ENCODE assay signal across 22 mouse cellular contexts in the genomic region with DNA sequence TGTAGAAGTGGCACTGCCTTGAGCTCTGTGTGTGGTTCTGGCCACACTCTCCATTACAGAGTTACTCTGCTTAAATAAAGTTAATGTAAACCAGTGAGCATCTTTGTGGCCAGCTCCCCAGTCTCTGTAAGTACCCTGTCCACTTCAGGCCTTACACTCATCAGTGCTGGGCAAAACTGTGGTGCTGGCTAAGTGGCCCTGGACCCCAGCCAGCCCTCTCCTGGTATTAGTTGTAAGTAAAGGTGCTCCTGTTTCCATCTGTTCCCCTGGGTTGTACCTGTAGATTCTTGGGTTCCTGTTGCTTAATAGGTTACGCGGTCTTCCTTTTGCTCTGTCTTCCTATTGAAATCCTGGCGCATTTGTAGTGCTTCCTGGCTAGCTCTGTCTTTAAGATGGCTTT. TPM values are rescaled to one million over a fixed set of nuclear protein-coding genes. Genes with fewer than 3 reads are reported as not detected.
DNase-seq lines count a peak whose midpoint lies in the region; ATAC-seq and TF ChIP-seq lines count a peak whose summit lies in the region.
"Had no signal": no experiment of that assay in that cellular context is flagged by ENCODE, and none has a peak within 500 bp of the region (broad histone marks: within the 10 kb centered on the region; RNA-seq: fewer than 3 reads in every experiment).

No protein-coding gene starts in this region.

- H3K9ac ChIP-seq in intestine, postnatal 0 days (ENCODE audit: low read depth, low read length), result no peak overlapping the region
- H3K9ac ChIP-seq: heart, embryonic 12.5 days; hindbrain, embryonic 12.5 days had no signal

- no peak for ATAC-seq in intestine, postnatal 0 days
- ATAC-seq: forebrain, embryonic 14.5 days; hindbrain, embryonic 16.5 days; inflammation-experienced regulatory T-cells, adult 6 months had no signal

- DNase-seq in cerebellum, postnatal 10 days, result peak; percentile 25 to 41
- no peak for DNase-seq in cerebellum, postnatal 4 days (ENCODE audit: low spot score in 2 of 2)
- peak; percentile 68 for DNase-seq in lung, adult 18-20 months
- DNase-seq in lung, postnatal 10 days, result no peak
- DNase-seq in lung, postnatal 25 days (ENCODE audit: low spot score), result peak; percentile 53
- DNase-seq in layer of hippocampus, adult 9-10 months (ENCODE audit: low spot score), result no peak
- DNase-seq: adrenal gland, adult 8-10 months; adrenal gland, postnatal 36 days; B cell, adult 2 months; cerebellum, adult 11 months; cerebellum, adult 8-10 months; gastrocnemius, adult 2 months; gastrocnemius, postnatal 25 days; heart, postnatal 36 days had no signal

- no peaks in the 10 kb centered on the region for H3K4me1 ChIP-seq in intestine, postnatal 0 days (replicated peaks; ENCODE audit: control insufficient read depth, insufficient read depth, low read length)
- H3K4me1 ChIP-seq: embryonic facial prominence, embryonic 10.5 days; hindbrain, embryonic 12.5 days had no signal

- no peaks in the 10 kb centered on the region for H3K27me3 ChIP-seq in intestine, postnatal 0 days (replicated peaks; ENCODE audit: control insufficient read depth, insufficient read depth, low read length)
- H3K27me3 ChIP-seq: heart, embryonic 12.5 days; hindbrain, embryonic 12.5 days had no signal

- WGBS in intestine, postnatal 0 days, result 100% methylated on average over 3 of the region's 3 CpGs

- no peak overlapping the region for H3K4me3 ChIP-seq in intestine, postnatal 0 days (ENCODE audit: low read depth, low read length)
- H3K4me3 ChIP-seq: embryonic facial prominence, embryonic 10.5 days; gastrocnemius, adult 2 months; heart, embryonic 12.5 days; hindbrain, embryonic 12.5 days had no signal

- H3K4me2 ChIP-seq in intestine, postnatal 0 days (replicated peaks; ENCODE audit: low read depth), result no peak overlapping the region
- H3K4me2 ChIP-seq: heart, embryonic 12.5 days; hindbrain, embryonic 12.5 days had no signal

- no peak for TF ChIP-seq CTCF in intestine, postnatal 0 days (IDR thresholded peaks at IDR 0.05; ENCODE audit: low read depth)

- H3K36me3 ChIP-seq in intestine, postnatal 0 days (ENCODE audit: control insufficient read depth, insufficient read depth), result 0 out of 2 replicates have a peak, but pooled peaks cover 2% of the 10 kb centered on the region

- H3K9me3 ChIP-seq in intestine, postnatal 0 days (ENCODE audit: control insufficient read depth), result no peaks in the 10 kb centered on the region
- H3K9me3 ChIP-seq: embryonic facial prominence, embryonic 10.5 days; G1E; heart, embryonic 12.5 days; hindbrain, embryonic 12.5 days had no signal

- no peak overlapping the region for H3K27ac ChIP-seq in intestine, postnatal 0 days (ENCODE audit: low read depth, low read length)
- H3K27ac ChIP-seq: embryonic facial prominence, embryonic 10.5 days; gastrocnemius, adult 2 months; hindbrain, embryonic 12.5 days had no signal

RNA-seq across cellular contexts. Expression of a gene that starts 38.5 kb away (rescaled TPM):
- polyA plus RNA-seq in intestine, postnatal 0 days (2015; fragmentation: Nextera tagmentation; extraction: Ambion mirVana), result 4.4 and 4.6 TPM in 2 replicates

Comparison
In these comparisons a context has a peak if more than half of its experiments do, and no peak if none do; other contexts are left out.
1. DNase-seq: peak in cerebellum, postnatal 10 days (2 of 2), lung, adult 18-20 months (2 of 2) and lung, postnatal 25 days (single experiment); none in cerebellum, postnatal 4 days (0 of 2), lung, postnatal 10 days (single experiment) and layer of hippocampus, adult 9-10 months (single experiment).